ENCODE assay signal across 8 mouse cellular contexts in the genomic region with DNA sequence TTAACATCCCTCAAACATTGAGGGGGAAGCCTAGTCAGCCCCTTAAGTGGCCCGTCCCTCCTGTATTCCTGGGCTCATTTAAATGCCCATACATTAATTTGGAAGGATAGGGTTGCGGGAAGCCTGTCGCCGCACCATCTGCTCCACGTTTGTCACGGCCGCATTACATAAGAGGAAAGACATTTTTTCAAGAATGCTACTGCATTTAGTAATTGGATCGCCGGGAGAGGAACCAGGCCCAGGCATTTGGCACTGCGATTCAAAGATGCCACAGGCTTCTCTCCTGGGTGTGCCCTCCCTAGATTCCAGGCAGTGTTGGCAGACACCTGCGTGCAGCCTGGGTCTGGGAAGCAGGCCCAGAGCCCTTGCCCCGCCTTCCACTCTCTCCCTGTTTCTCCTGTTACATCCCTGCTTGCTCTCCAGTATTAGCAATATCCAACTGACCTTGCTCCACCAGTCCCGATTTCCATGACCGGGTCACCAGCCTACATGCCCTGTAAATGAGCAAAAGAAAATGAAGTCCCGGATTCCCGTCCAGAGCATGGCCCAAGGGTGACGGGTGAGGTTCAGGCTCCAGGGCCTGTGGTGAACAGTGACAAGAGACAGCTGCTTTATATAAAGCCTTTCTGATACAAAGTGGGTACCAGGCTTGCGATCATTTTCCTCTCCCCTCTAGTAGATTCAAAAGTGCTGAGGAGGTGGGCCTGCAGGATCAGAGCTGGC. TPM values are rescaled to one million over a fixed set of nuclear protein-coding genes. Genes with fewer than 3 reads are reported as not detected.
DNase-seq lines count a peak whose midpoint lies in the region; ATAC-seq and TF ChIP-seq lines count a peak whose summit lies in the region.

No protein-coding gene starts in this region.

- H3K27me3 ChIP-seq in myocyte (ENCODE audit: control insufficient read depth, insufficient read depth, insufficient read length): no peaks in the 10 kb centered on the region

- peak; percentile 97 for DNase-seq in heart, adult 11 months
- no peak for DNase-seq in heart, adult 8-10 months (ENCODE audit: low spot score)
- peak; percentile 87 to 95 for DNase-seq in cerebellum, adult 18-20 months
- DNase-seq in frontal cortex, postnatal 14 days (ENCODE audit: low spot score in 2 of 2): peak; percentile 57 to 70
- DNase-seq in layer of hippocampus, adult 8-10 months (ENCODE audit: low spot score in 2 of 2): peak; percentile 76 to 78
- DNase-seq in B cell, adult 2 months: no peak

- H3K36me3 ChIP-seq in myocyte (ENCODE audit: control insufficient read depth, insufficient read depth): no peaks in the 10 kb centered on the region

- no peak overlapping the region for H3ac ChIP-seq in myocyte (ENCODE audit: control insufficient read depth, insufficient read length)

- TF ChIP-seq POLR2A in myocyte (IDR thresholded peaks at IDR 0.05; ENCODE audit: insufficient read length, low read depth): no peak

- H3K4me2 ChIP-seq in myocyte (ENCODE audit: low read depth): peak overlapping the region; percentile 84

- ATAC-seq in megakaryocyte-erythroid progenitor cell, adult 5-6 weeks (replicated peaks; ENCODE audit: low FRiP score, low TSS enrichment, poor library complexity, severe bottlenecking): no peak

- no peaks in the 10 kb centered on the region for H3K79me2 ChIP-seq in myocyte (ENCODE audit: control insufficient read depth, insufficient read depth)

- no peak overlapping the region for H3K4me3 ChIP-seq in myocyte

TF ChIP-seq in myocyte, 11 proteins besides CTCF, POLR2A, EP300 and RAD21:
- TF ChIP-seq SRF (IDR thresholded peaks at IDR 0.05; ENCODE audit: control insufficient read depth, insufficient read length, low read depth) (no peak), TCF3 (IDR thresholded peaks at IDR 0.05; ENCODE audit: insufficient read length, low read depth) (peak; percentile 54), MAX (IDR thresholded peaks at IDR 0.05; ENCODE audit: low read depth) (no peak), POLR2AphosphoS2 (IDR thresholded peaks at IDR 0.05; ENCODE audit: insufficient read length, low read depth) (no peak), MYOD1 (IDR thresholded peaks at IDR 0.05; ENCODE audit: control insufficient read depth in 1 of 3, insufficient read length in 2 of 3, low read depth in 2 of 3) (peak in 2 of 3 experiments; percentile 44 to 85), MYOG (IDR thresholded peaks at IDR 0.05; ENCODE audit: control insufficient read depth in 1 of 3, insufficient read depth in 1 of 3, insufficient read length in 2 of 3, low read depth in 2 of 3) (peak in 2 of 3 experiments; percentile 64 to 92), TCF12 (IDR thresholded peaks at IDR 0.05; ENCODE audit: insufficient read depth, poor library complexity, severe bottlenecking) (peak; percentile 58), E2F4 (IDR thresholded peaks at IDR 0.05; ENCODE audit: insufficient read depth) (no peak), REST (IDR thresholded peaks at IDR 0.05; ENCODE audit: insufficient read depth, insufficient read length) (no peak), USF1 (IDR thresholded peaks at IDR 0.05; ENCODE audit: low read depth) (no peak), CEBPB (IDR thresholded peaks at IDR 0.05; ENCODE audit: insufficient read depth, poor library complexity, severe bottlenecking) (0 out of 2 replicates have a peak, but pooled peaks have one; percentile 24)

RNA-seq across cellular contexts. Expression of gene Znfx1, which starts 16.9 kb away (rescaled TPM):
- 10 to 100 TPM; 29.2 to 47.0 (median 40.3) TPM for total RNA-seq in heart, adult 8-10 months (2022)
- total RNA-seq in layer of hippocampus, adult 8-10 months (2022): 10 to 100 TPM; 52.2 to 54.7 (median 52.5) TPM
- polyA plus RNA-seq in myocyte (2012; fragmentation: generic; extraction: Trizol): 23.3 TPM
- 21.1 and 35.0 TPM in 2 replicates for total RNA-seq in megakaryocyte-erythroid progenitor cell, adult 5-6 weeks (2014; fragmentation: Nextera tagmentation)
- 14.2 and 23.7 TPM in 2 replicates for total RNA-seq in megakaryocyte-erythroid progenitor cell, adult 5-6 weeks (2017)

Comparison
In these comparisons a context has a peak if more than half of its experiments do, and no peak if none do; other contexts are left out.
1. DNase-seq: peak in heart, adult 11 months (single experiment), cerebellum, adult 18-20 months (2 of 2), frontal cortex, postnatal 14 days (2 of 2) and layer of hippocampus, adult 8-10 months (2 of 2); none in heart, adult 8-10 months (single experiment) and B cell, adult 2 months (0 of 2).